Mouse (Mus musculus): ENCODE data around the gene Dact2. TPM values are rescaled to one million over a fixed set of nuclear protein-coding genes. Genes with fewer than 3 reads are reported as not detected.
A peak's percentile ranks its signal among the peaks of the same experiment; 100 is the strongest.

The Dact2 gene
- polyA plus RNA-seq, 1 experiment from 2014 or later: 3.9 TPM

DNA sequence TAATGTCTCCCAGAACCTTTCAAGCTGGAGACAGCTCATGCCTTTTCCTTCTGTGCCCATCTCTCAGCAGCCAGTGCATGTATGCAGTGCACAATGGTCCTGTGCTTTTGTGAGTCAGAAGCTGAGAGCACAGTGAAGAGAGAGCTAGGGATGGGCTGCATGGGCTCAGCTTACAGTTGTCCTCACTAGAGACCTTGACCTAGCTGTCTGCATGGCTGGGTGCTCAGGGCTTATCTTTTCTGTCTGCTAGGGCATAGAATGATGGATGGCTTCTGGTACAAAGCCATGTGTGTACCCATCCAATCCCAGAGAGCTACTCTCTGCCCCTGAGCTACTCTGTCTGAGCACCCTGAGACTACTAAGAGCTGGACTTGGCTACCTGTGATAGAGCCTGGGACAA, 17.0 kb downstream of the Dact2 start:
- no peak overlapping the region for H3K4me3 ChIP-seq (replicated peaks)
- no peak overlapping the region for H3K4me2 ChIP-seq (replicated peaks)
- no peak overlapping the region for H3K9ac ChIP-seq
- peaks cover 29% of the 10 kb centered on the region for H3K4me1 ChIP-seq
- no peaks in the 10 kb centered on the region for H3K27me3 ChIP-seq
- H3K36me3 ChIP-seq: no peaks in the 10 kb centered on the region
- H3K27ac ChIP-seq (replicated peaks): no peak overlapping the region
- no peak for ATAC-seq (ENCODE audit: insufficient number of reproducible peaks, low FRiP score, low TSS enrichment, low read depth)
- no peaks in the 10 kb centered on the region for H3K9me3 ChIP-seq (replicated peaks)

DNA sequence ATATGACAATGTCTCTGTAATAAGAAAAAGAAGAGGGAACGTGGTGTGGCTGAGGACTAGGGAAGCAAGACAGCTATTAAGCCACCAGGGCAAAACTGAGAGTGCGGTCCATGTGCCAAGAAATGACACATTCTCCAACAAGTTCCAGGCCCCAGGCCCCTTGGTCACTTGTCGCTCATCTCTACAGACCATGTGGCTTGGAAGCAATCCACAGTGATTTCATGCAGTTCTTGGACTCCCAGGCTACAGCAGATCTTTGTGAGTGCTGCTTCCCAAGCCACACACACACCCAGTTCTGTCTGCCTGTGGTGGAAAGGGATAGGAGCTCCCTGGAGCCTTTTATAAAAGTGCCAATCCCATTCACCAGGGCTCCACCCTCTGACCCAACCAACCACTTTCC, 17.9 kb downstream of the Dact2 start:
- Histone ChIP-seq H3K27ac (replicated peaks) (no peak overlapping the region), H3K27me3 (no peaks in the 10 kb centered on the region), H3K9ac (no peak overlapping the region), H3K4me3 (replicated peaks) (no peak overlapping the region), H3K9me3 (replicated peaks) (no peaks in the 10 kb centered on the region), H3K4me2 (replicated peaks) (no peak overlapping the region), H3K4me1 (peaks cover 29% of the 10 kb centered on the region), H3K36me3 (no peaks in the 10 kb centered on the region)
- no peak for ATAC-seq (ENCODE audit: insufficient number of reproducible peaks, low FRiP score, low TSS enrichment, low read depth)
- 78% methylated on average over 3 of the region's 3 CpGs for WGBS

GRCm38 (mm10) chr17:14184192-14184814, 19.8 kb downstream of the Dact2 start:
- 78% methylated on average over 4 of the region's 4 CpGs for WGBS
- Histone ChIP-seq H3K9me3 (replicated peaks) (no peaks in the 10 kb centered on the region), H3K4me1 (peaks cover 29% of the 10 kb centered on the region), H3K36me3 (no peaks in the 10 kb centered on the region), H3K4me2 (replicated peaks) (no peak overlapping the region), H3K27me3 (no peaks in the 10 kb centered on the region), H3K27ac (replicated peaks) (peak overlapping the region; percentile 67), H3K9ac (no peak overlapping the region), H3K4me3 (replicated peaks) (no peak overlapping the region)
- 0 out of 2 replicates have a peak, but pooled peaks have one; percentile 40 for ATAC-seq (ENCODE audit: insufficient number of reproducible peaks, low FRiP score, low TSS enrichment, low read depth)

DNA sequence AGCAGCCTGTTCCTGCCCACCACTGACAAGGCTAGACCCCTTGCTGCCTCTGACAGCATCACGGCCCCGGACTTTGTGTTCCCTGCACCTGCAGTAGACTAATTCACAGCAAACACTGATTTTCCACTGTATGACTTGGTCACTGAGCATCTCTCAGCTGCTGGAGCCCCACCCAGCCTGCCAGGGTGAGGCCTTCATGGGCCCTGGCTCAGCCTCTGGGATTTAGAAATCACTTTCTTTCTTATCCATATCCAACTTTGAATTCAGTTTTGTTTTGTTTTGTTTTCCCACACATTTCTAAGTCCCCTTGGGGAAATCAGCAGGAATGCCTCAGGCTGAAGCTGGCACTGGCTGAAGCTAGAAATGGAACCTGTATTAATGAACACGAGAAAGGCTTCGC, 20.4 kb downstream of the Dact2 start:
- no peak for ATAC-seq (ENCODE audit: insufficient number of reproducible peaks, low FRiP score, low TSS enrichment, low read depth)
- Histone ChIP-seq H3K4me3 (replicated peaks) (no peak overlapping the region), H3K4me2 (replicated peaks) (no peak overlapping the region), H3K9ac (no peak overlapping the region), H3K27me3 (no peaks in the 10 kb centered on the region), H3K36me3 (no peaks in the 10 kb centered on the region), H3K27ac (replicated peaks) (peak overlapping the region; percentile 71), H3K4me1 (peaks cover 29% of the 10 kb centered on the region), H3K9me3 (replicated peaks) (no peaks in the 10 kb centered on the region)
- WGBS: 41% methylated on average over 4 of the region's 4 CpGs

DNA sequence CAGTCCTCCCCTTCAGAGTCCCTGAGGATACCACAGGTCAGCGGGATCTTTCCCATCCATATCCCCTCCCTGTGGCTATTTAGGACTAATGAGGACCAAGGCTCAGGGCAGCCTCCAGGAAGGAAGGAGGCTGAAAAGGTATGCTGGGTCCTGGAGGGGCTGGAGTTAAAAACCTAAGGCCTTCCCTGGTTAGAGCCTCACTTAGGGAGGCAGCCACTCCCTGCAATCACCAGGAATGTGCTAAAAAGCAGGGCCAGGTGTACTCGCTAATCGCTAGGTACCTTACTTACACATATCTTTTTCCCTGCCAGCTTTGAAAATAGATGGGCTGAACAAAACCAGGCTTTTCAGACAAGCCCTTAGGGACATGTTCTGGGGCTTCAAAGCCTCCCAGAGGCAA, 21.2 kb downstream of the Dact2 start:
- Histone ChIP-seq H3K4me1 (peaks cover 29% of the 10 kb centered on the region), H3K4me2 (replicated peaks) (no peak overlapping the region), H3K27ac (replicated peaks) (peak overlapping the region; percentile 71), H3K27me3 (no peaks in the 10 kb centered on the region), H3K36me3 (no peaks in the 10 kb centered on the region), H3K9ac (no peak overlapping the region), H3K4me3 (replicated peaks) (no peak overlapping the region), H3K9me3 (replicated peaks) (no peaks in the 10 kb centered on the region)
- 63% methylated on average over 3 of the region's 3 CpGs for WGBS
- ATAC-seq (ENCODE audit: insufficient number of reproducible peaks, low FRiP score, low TSS enrichment, low read depth): peak; percentile 25; the same call in 1 of the 2 replicates

- WGBS: 72% methylated on average over 4 of the region's 4 CpGs
These were observed 25.2 kb downstream of the Dact2 start for GRCm38 (mm10) chr17:14178911-14179310.

GRCm38 (mm10) chr17:14178475-14178874, 25.6 kb downstream of the Dact2 start:
- Histone ChIP-seq H3K9ac (no peak overlapping the region), H3K4me2 (replicated peaks) (no peak overlapping the region), H3K27ac (replicated peaks) (no peak overlapping the region), H3K27me3 (no peaks in the 10 kb centered on the region), H3K4me1 (peaks cover 15% of the 10 kb centered on the region), H3K36me3 (no peaks in the 10 kb centered on the region), H3K4me3 (replicated peaks) (no peak overlapping the region), H3K9me3 (replicated peaks) (no peaks in the 10 kb centered on the region)
- ATAC-seq (ENCODE audit: insufficient number of reproducible peaks, low FRiP score, low TSS enrichment, low read depth): no peak
- WGBS: 41% methylated on average over 4 of the region's 4 CpGs

More at GRCm38 (mm10) chr17:14178911-14179310, 25.2 kb downstream of the Dact2 start:
- no peaks in the 10 kb centered on the region for H3K9me3 ChIP-seq (replicated peaks)
- peaks cover 17% of the 10 kb centered on the region for H3K4me1 ChIP-seq
- H3K4me2 ChIP-seq (replicated peaks): no peak overlapping the region
- H3K27ac ChIP-seq (replicated peaks): no peak overlapping the region
- ATAC-seq (ENCODE audit: insufficient number of reproducible peaks, low FRiP score, low TSS enrichment, low read depth): no peak
- no peak overlapping the region for H3K4me3 ChIP-seq (replicated peaks)
- no peak overlapping the region for H3K9ac ChIP-seq
- no peaks in the 10 kb centered on the region for H3K36me3 ChIP-seq
- no peaks in the 10 kb centered on the region for H3K27me3 ChIP-seq

GRCm38 (mm10) chr17:14178049-14178448, 26.1 kb downstream of the Dact2 start:
- WGBS: 61% methylated on average over 5 of the region's 5 CpGs
- no peaks in the 10 kb centered on the region for H3K27me3 ChIP-seq
- no peak overlapping the region for H3K4me3 ChIP-seq (replicated peaks)
- peaks cover 15% of the 10 kb centered on the region for H3K4me1 ChIP-seq
- no peak overlapping the region for H3K27ac ChIP-seq (replicated peaks)
- H3K36me3 ChIP-seq: no peaks in the 10 kb centered on the region
- no peak overlapping the region for H3K4me2 ChIP-seq (replicated peaks)
- H3K9me3 ChIP-seq (replicated peaks): no peaks in the 10 kb centered on the region
- H3K9ac ChIP-seq: no peak overlapping the region
- ATAC-seq (ENCODE audit: insufficient number of reproducible peaks, low FRiP score, low TSS enrichment, low read depth): no peak

DNA sequence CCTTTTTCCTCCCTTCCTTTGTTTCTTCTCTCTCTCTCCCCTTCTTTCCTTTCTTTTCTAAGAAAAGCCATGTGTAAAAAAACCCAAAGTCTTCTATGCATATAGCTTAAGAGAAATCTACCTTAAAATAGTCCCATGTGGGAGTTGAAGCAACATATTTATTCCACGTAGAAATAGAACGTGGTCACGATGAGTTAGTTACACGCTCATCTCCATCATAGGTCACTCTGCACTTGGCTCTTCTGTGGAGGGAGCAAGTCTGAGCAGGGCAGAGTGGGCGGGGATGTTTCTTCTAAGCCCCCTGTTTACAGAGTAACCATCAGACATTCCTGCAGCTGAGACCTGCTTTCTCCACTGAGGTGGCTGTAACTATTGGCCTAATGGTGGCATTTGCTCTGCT, 27.1 kb downstream of the Dact2 start:
- no peaks in the 10 kb centered on the region for H3K27me3 ChIP-seq
- WGBS: 49% methylated on average over 5 of the region's 5 CpGs

GRCm38 (mm10) chr17:14175704-14176103, 28.4 kb downstream of the Dact2 start:
- H3K27me3 ChIP-seq: no peaks in the 10 kb centered on the region
- no peak for ATAC-seq (ENCODE audit: insufficient number of reproducible peaks, low FRiP score, low TSS enrichment, low read depth)
- no peak overlapping the region for H3K4me3 ChIP-seq (replicated peaks)
- WGBS: 77% methylated on average over 5 of the region's 5 CpGs
- no peaks in the 10 kb centered on the region for H3K36me3 ChIP-seq
- no peak overlapping the region for H3K27ac ChIP-seq (replicated peaks)
- H3K9me3 ChIP-seq (replicated peaks): no peaks in the 10 kb centered on the region
- peaks cover 9% of the 10 kb centered on the region; the same call in 1 of the 2 replicates for H3K4me1 ChIP-seq
- H3K4me2 ChIP-seq (replicated peaks): no peak overlapping the region
- no peak overlapping the region for H3K9ac ChIP-seq

More for the DNA sequence above, 27.1 kb downstream of the Dact2 start:
- no peak for ATAC-seq (ENCODE audit: insufficient number of reproducible peaks, low FRiP score, low TSS enrichment, low read depth)
- no peaks in the 10 kb centered on the region for H3K36me3 ChIP-seq
- H3K9me3 ChIP-seq (replicated peaks): no peaks in the 10 kb centered on the region
- no peak overlapping the region for H3K4me2 ChIP-seq (replicated peaks)
- H3K4me1 ChIP-seq: peaks cover 9% of the 10 kb centered on the region; the same call in 1 of the 2 replicates
- H3K27ac ChIP-seq (replicated peaks): no peak overlapping the region
- no peak overlapping the region for H3K9ac ChIP-seq
- no peak overlapping the region for H3K4me3 ChIP-seq (replicated peaks)

- Histone ChIP-seq H3K4me3 (replicated peaks) (no peak overlapping the region), H3K9me3 (replicated peaks) (no peaks in the 10 kb centered on the region), H3K27me3 (no peaks in the 10 kb centered on the region), H3K4me1 (peaks cover 9% of the 10 kb centered on the region; the same call in 1 of the 2 replicates), H3K36me3 (no peaks in the 10 kb centered on the region), H3K4me2 (replicated peaks) (no peak overlapping the region), H3K9ac (no peak overlapping the region), H3K27ac (replicated peaks) (no peak overlapping the region)
- ATAC-seq (ENCODE audit: insufficient number of reproducible peaks, low FRiP score, low TSS enrichment, low read depth): no peak
- 73% methylated on average over 4 of the region's 4 CpGs for WGBS
These were observed 29.1 kb downstream of the Dact2 start for GRCm38 (mm10) chr17:14175019-14175418.

DNA sequence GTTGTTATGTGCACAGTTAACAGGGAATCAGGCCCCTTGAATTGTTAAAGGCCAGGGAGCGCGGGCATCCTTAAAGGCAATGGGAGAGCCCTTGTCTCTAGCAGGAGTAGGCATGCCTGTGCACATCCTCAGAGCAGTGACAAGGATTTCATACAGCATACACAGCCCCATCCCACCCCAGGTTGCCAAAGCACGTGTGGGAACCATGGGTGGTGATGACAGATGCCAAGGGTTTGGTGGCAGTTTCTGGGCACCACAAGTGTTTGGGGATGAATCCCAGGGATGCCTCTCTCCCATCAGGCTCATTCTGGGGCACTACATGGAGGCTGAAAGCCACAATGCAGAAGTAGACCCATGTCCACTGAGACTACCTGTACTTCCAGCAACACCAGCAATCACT, 29.7 kb downstream of the Dact2 start:
- H3K27me3 ChIP-seq: no peaks in the 10 kb centered on the region
- WGBS: 66% methylated on average over 3 of the region's 3 CpGs
- no peak overlapping the region for H3K9ac ChIP-seq
- ATAC-seq (ENCODE audit: insufficient number of reproducible peaks, low FRiP score, low TSS enrichment, low read depth): no peak
- no peak overlapping the region for H3K4me3 ChIP-seq (replicated peaks)
- H3K27ac ChIP-seq (replicated peaks): no peak overlapping the region
- H3K4me1 ChIP-seq: peaks cover 9% of the 10 kb centered on the region; the same call in 1 of the 2 replicates
- H3K4me2 ChIP-seq (replicated peaks): no peak overlapping the region
- H3K36me3 ChIP-seq: no peaks in the 10 kb centered on the region
- H3K9me3 ChIP-seq (replicated peaks): no peaks in the 10 kb centered on the region
